Mouse (Mus musculus) embryonic fibroblast, embryonic 13.5 days (primary cell): ENCODE measurements around the gene L1cam.

Experiments used
- CTCF ChIP-seq: IDR thresholded peaks from 2 replicates; pipeline ENCODE4 v1.5.1; 2011; ENCODE audit warnings: mild to moderate bottlenecking, control low read depth, low read length, moderate library complexity, borderline replicate concordance; ENCODE audit not compliant: insufficient read depth
- POLR2A ChIP-seq: IDR thresholded peaks from 2 replicates; pipeline ENCODE4 v1.6.1; 2011; ENCODE audit warnings: low read depth, mild to moderate bottlenecking, control low read depth, low read length, moderate library complexity

GRCm38 (mm10) chrX:73930402-73931062, 34.6 kb upstream of the L1cam start, which contains the start of gene Renbp:
- TF ChIP-seq POLR2A: peak; percentile 56; the same call in 1 of the 2 replicates
- no peak for TF ChIP-seq CTCF
